ENCODE assay signal across 12 mouse cellular contexts in genomic region chr17:46081657-46082056, GRCm38 (mm10). TPM values are rescaled to one million over a fixed set of nuclear protein-coding genes. Genes with fewer than 3 reads are reported as not detected.
DNase-seq lines count a peak whose midpoint lies in the region.
"Had no signal": no experiment of that assay in that cellular context is flagged by ENCODE, and none has a peak within 500 bp of the region (broad histone marks: within the 10 kb centered on the region; RNA-seq: fewer than 3 reads in every experiment).

No protein-coding gene starts in this region.

- H3K27ac ChIP-seq in limb, embryonic 10.5 days = peak overlapping the region; percentile 74
- H3K27ac ChIP-seq: forebrain, embryonic 15.5 days; hindbrain, embryonic 15.5 days; macrophage had no signal

- H3K4me3 ChIP-seq in limb, embryonic 10.5 days = no peak overlapping the region
- H3K4me3 ChIP-seq: forebrain, embryonic 15.5 days; hindbrain, embryonic 15.5 days had no signal

- H3K27me3 ChIP-seq in limb, embryonic 10.5 days (ENCODE audit: low read depth, poor library complexity, severe bottlenecking) = no peaks in the 10 kb centered on the region
- H3K27me3 ChIP-seq: forebrain, embryonic 15.5 days; hindbrain, embryonic 15.5 days; Patski had no signal

- 62% methylated on average over 7 of the region's 7 CpGs for WGBS in limb, embryonic 10.5 days

- H3K4me1 ChIP-seq in limb, embryonic 10.5 days = peaks cover 52% of the 10 kb centered on the region

- no peaks in the 10 kb centered on the region for H3K9me3 ChIP-seq in limb, embryonic 10.5 days (replicated peaks)
- H3K9me3 ChIP-seq: forebrain, embryonic 15.5 days; hindbrain, embryonic 15.5 days had no signal

- DNase-seq in cerebellum, postnatal 10 days = peak; percentile 30 to 41
- no peak for DNase-seq in cerebellum, postnatal 25 days
- DNase-seq in MN1 (ENCODE audit: low spot score) = peak; percentile 53
- peak; percentile 98 for DNase-seq in heart, adult 11 months
- DNase-seq in limb, embryonic 10.5 days (ENCODE audit: low spot score) = no peak
- no peak for DNase-seq in layer of hippocampus, adult 9-11 months
- no peak for DNase-seq in left cerebral cortex, adult 8-10 months (ENCODE audit: low spot score in 2 of 2)
- no peak for DNase-seq in ovary, postnatal 10 days (ENCODE audit: low spot score)

- H3K36me3 ChIP-seq in limb, embryonic 10.5 days = no peaks in the 10 kb centered on the region
- H3K36me3 ChIP-seq: forebrain, embryonic 15.5 days; hindbrain, embryonic 15.5 days had no signal

RNA-seq across cellular contexts. Expression of gene Mrps18a, which starts 29.1 kb away (rescaled TPM):
- polyA plus RNA-seq in limb, embryonic 10.5 days (2016; fragmentation: Nextera tagmentation; extraction: Ambion mirVana) = 184 and 192 TPM in 2 replicates
- 10 to 100 TPM; 85.2 to 92.1 (median 89.0) TPM for total RNA-seq in left cerebral cortex, adult 8-10 months (2022)

RNA-seq across cellular contexts. Expression of gene Vegfa, which starts 49.5 kb away (rescaled TPM):
- 2.0 and 3.1 TPM in 2 replicates for polyA plus RNA-seq in limb, embryonic 10.5 days (2016; fragmentation: Nextera tagmentation; extraction: Ambion mirVana)
- 10 to 100 TPM; 77.1 to 81.3 (median 79.9) TPM for total RNA-seq in left cerebral cortex, adult 8-10 months (2022)

Comparison
In these comparisons a context has a peak if more than half of its experiments do, and no peak if none do; other contexts are left out.
1. DNase-seq: peak in cerebellum, postnatal 10 days (2 of 2), MN1 (single experiment) and heart, adult 11 months (single experiment); none in cerebellum, postnatal 25 days (0 of 2), limb, embryonic 10.5 days (single experiment), layer of hippocampus, adult 9-11 months (single experiment), left cerebral cortex, adult 8-10 months (0 of 2) and ovary, postnatal 10 days (single experiment).